Mouse (Mus musculus) limb, embryonic 11.5 days (tissue): ENCODE results near the gene Arhgap10. TPM values are rescaled to one million over a fixed set of nuclear protein-coding genes. Genes with fewer than 3 reads are reported as not detected.

Experiments
- ATAC-seq: fragments of 200-750 bp; cut with Nextera tagmentation; 2 replicates; pipeline ENCODE4 v1.8.0; 2017; ENCODE audit warnings: low read depth; ENCODE audit not compliant: insufficient number of reproducible peaks, low FRiP score, low TSS enrichment
- DNase-seq: peaks from one replicate; pipeline ENCODE4 v3.0.0-alpha.2; 2015; ENCODE audit warnings: low spot score
- H3K27ac ChIP-seq: fragments of 300-500 bp; sonication (generic); replicated peaks from 2 replicates; pipeline ENCODE4 v1.5.1; 2014; ENCODE audit warnings: low read depth, mild to moderate bottlenecking, low read length
- H3K27me3 ChIP-seq: fragments of 300-500 bp; sonication (generic); 2 replicates; pipeline ENCODE4 v1.6.1; 2014; ENCODE audit warnings: mild to moderate bottlenecking, low read length, mixed read lengths; ENCODE audit not compliant: control insufficient read depth, insufficient read depth
- H3K36me3 ChIP-seq: fragments of 300-500 bp; sonication (generic); 2 replicates; pipeline ENCODE4 v1.6.1; 2014; ENCODE audit warnings: mild to moderate bottlenecking, low read length, moderate library complexity, mixed read lengths; ENCODE audit not compliant: control insufficient read depth, insufficient read depth
- H3K4me1 ChIP-seq: fragments of 300-500 bp; sonication (generic); 2 replicates; pipeline ENCODE4 v1.6.1; 2014; ENCODE audit warnings: low read length, mixed read lengths; ENCODE audit not compliant: control insufficient read depth, insufficient read depth
- H3K4me2 ChIP-seq: fragments of 300-500 bp; sonication (generic); 2 replicates; pipeline ENCODE4 v1.6.1; 2014; ENCODE audit warnings: low read depth, mild to moderate bottlenecking, moderate library complexity; ENCODE audit not compliant: severe bottlenecking
- H3K4me3 ChIP-seq: fragments of 300-500 bp; sonication (generic); 2 replicates; pipeline ENCODE4 v1.5.1; 2014; ENCODE audit warnings: low read depth, low read length
- H3K9ac ChIP-seq: fragments of 300-500 bp; sonication (generic); 2 replicates; pipeline ENCODE4 v1.6.1; 2014; ENCODE audit warnings: mild to moderate bottlenecking, low read length
- H3K9me3 ChIP-seq: fragments of 300-500 bp; sonication (generic); 2 replicates; pipeline ENCODE4 v1.6.1; 2016; ENCODE audit warnings: low read length; ENCODE audit not compliant: control insufficient read depth
- WGBS: fragments of 180-500 bp; shearing (Covaris S2); extraction: QIAGEN DNeasy Blood & Tissue Kit; methylation state at CpG from one replicate; pipeline ENCODE4 v1.1.7; 2014; 5-methylcytosine and 5-hydroxymethylcytosine counted together
- polyA plus RNA-seq: library from polyadenylated mRNA; unstranded; fragments of >200 nt; fragmentation: Nextera tagmentation; extraction: Ambion mirVana; gene quantifications from 2 replicates; pipeline ENCODE4 v1.2.1, GENCODE M21; 2014

Arhgap10 gene
- polyA plus RNA-seq: 35.9 and 37.4 TPM in 2 replicates

- peak within 1 kb of the TSS; percentile 65 for H3K4me2 ChIP-seq
- H3K27ac ChIP-seq: peak within 1 kb of the TSS; percentile 78
- DNase-seq (peak; percentile 92), ATAC-seq (peak; percentile 90)
- under 1% methylated on average over 63 of the region's 95 CpGs for WGBS
- no peaks in the 10 kb centered on the region for H3K9me3 ChIP-seq
- H3K9ac ChIP-seq: peak within 1 kb of the TSS; percentile 74
- peaks cover 21% of the 10 kb centered on the region for H3K4me1 ChIP-seq
- no peaks in the 10 kb centered on the region for H3K27me3 ChIP-seq
- H3K4me3 ChIP-seq: peak within 1 kb of the TSS; percentile 56
- H3K36me3 ChIP-seq: no peaks in the 10 kb centered on the region
These were observed at the start of gene Arhgap10 for GRCm38 (mm10) chr8:77517301-77518200. Gene Arhgap10, minus strand, starts transcription at chr8:77517953.

- DNase-seq (no peak), ATAC-seq (no peak)
- no peak overlapping the region for H3K4me3 ChIP-seq
- no peak overlapping the region for H3K4me2 ChIP-seq
- H3K9me3 ChIP-seq: no peaks in the 10 kb centered on the region
- peaks cover 23% of the 10 kb centered on the region; the same call in 1 of the 2 replicates for H3K36me3 ChIP-seq
- H3K4me1 ChIP-seq: no peaks in the 10 kb centered on the region
- 92% methylated on average over 3 of the region's 3 CpGs for WGBS
- H3K9ac ChIP-seq: no peak overlapping the region
- no peak overlapping the region for H3K27ac ChIP-seq
- H3K27me3 ChIP-seq: no peaks in the 10 kb centered on the region
These were observed 43.7 kb upstream of the Arhgap10 start for GRCm38 (mm10) chr8:77561441-77561840.

- no peak for ATAC-seq
- WGBS: 96% methylated on average over 3 of the region's 3 CpGs
These were observed 34.7 kb upstream of the Arhgap10 start for GRCm38 (mm10) chr8:77552491-77552890.

GRCm38 (mm10) chr8:77549881-77550580, 32.3 kb upstream of the Arhgap10 start:
- Histone ChIP-seq H3K27me3 (no peaks in the 10 kb centered on the region), H3K27ac (no peak overlapping the region), H3K9me3 (no peaks in the 10 kb centered on the region), H3K36me3 (peaks cover 4% of the 10 kb centered on the region; the same call in 1 of the 2 replicates), H3K9ac (peak overlapping the region; percentile 82), H3K4me2 (peak overlapping the region; percentile 66), H3K4me3 (peak overlapping the region; percentile 86), H3K4me1 (no peaks in the 10 kb centered on the region)
- ATAC-seq: no peak
- 34% methylated on average over 7 of the region's 7 CpGs for WGBS
- DNase-seq: no peak

More at GRCm38 (mm10) chr8:77552491-77552890, 34.7 kb upstream of the Arhgap10 start:
- no peak for DNase-seq
- H3K27ac ChIP-seq: no peak overlapping the region
- H3K27me3 ChIP-seq: no peaks in the 10 kb centered on the region
- no peak overlapping the region for H3K9ac ChIP-seq
- H3K4me1 ChIP-seq: no peaks in the 10 kb centered on the region
- H3K4me3 ChIP-seq: no peak overlapping the region
- no peak overlapping the region for H3K4me2 ChIP-seq
- no peaks in the 10 kb centered on the region for H3K9me3 ChIP-seq
- peaks cover 11% of the 10 kb centered on the region; the same call in 1 of the 2 replicates for H3K36me3 ChIP-seq

GRCm38 (mm10) chr8:77549121-77549706, 31.5 kb upstream of the Arhgap10 start, which contains the start of gene Prmt9:
Gene Prmt9, plus strand, starts transcription at chr8:77549397.
- peak within 1 kb of the TSS; percentile 36; the same call in 1 of the 2 replicates for H3K27ac ChIP-seq
- H3K27me3 ChIP-seq: no peaks in the 10 kb centered on the region
- H3K9me3 ChIP-seq: no peaks in the 10 kb centered on the region
- no peaks in the 10 kb centered on the region for H3K4me1 ChIP-seq
- DNase-seq: peak; percentile 94
- H3K9ac ChIP-seq: peak within 1 kb of the TSS; percentile 82
- peak within 1 kb of the TSS; percentile 86 for H3K4me3 ChIP-seq
- H3K4me2 ChIP-seq: peak within 1 kb of the TSS; percentile 66
- WGBS: 3% methylated on average over 42 of the region's 42 CpGs
- H3K36me3 ChIP-seq: peaks cover 4% of the 10 kb centered on the region; the same call in 1 of the 2 replicates
- peak; percentile 97 for ATAC-seq

GRCm38 (mm10) chr8:77545616-77546015, 27.9 kb upstream of the Arhgap10 start:
- H3K4me2 ChIP-seq: no peak overlapping the region
- DNase-seq (no peak), ATAC-seq (no peak)
- H3K4me3 ChIP-seq: no peak overlapping the region
- 82% methylated on average over 4 of the region's 4 CpGs for WGBS
- H3K27ac ChIP-seq: no peak overlapping the region
- H3K9me3 ChIP-seq: no peaks in the 10 kb centered on the region
- H3K9ac ChIP-seq: no peak overlapping the region
- no peaks in the 10 kb centered on the region for H3K27me3 ChIP-seq
- no peaks in the 10 kb centered on the region for H3K36me3 ChIP-seq
- no peaks in the 10 kb centered on the region for H3K4me1 ChIP-seq

- DNase-seq (no peak), ATAC-seq (no peak)
- no peaks in the 10 kb centered on the region for H3K9me3 ChIP-seq
- no peaks in the 10 kb centered on the region for H3K4me1 ChIP-seq
- no peaks in the 10 kb centered on the region for H3K36me3 ChIP-seq
- no peak overlapping the region for H3K27ac ChIP-seq
- H3K9ac ChIP-seq: no peak overlapping the region
- no peaks in the 10 kb centered on the region for H3K27me3 ChIP-seq
- H3K4me2 ChIP-seq: no peak overlapping the region
- WGBS: 76% methylated on average over 3 of the region's 3 CpGs
- no peak overlapping the region for H3K4me3 ChIP-seq
These were observed 26.7 kb upstream of the Arhgap10 start for GRCm38 (mm10) chr8:77544428-77544827.

GRCm38 (mm10) chr8:77543152-77543777, 25.5 kb upstream of the Arhgap10 start:
- Histone ChIP-seq H3K4me3 (no peak overlapping the region), H3K4me1 (no peaks in the 10 kb centered on the region), H3K27me3 (no peaks in the 10 kb centered on the region), H3K4me2 (no peak overlapping the region), H3K27ac (no peak overlapping the region), H3K36me3 (no peaks in the 10 kb centered on the region), H3K9me3 (no peaks in the 10 kb centered on the region), H3K9ac (no peak overlapping the region)
- 90% methylated on average over 6 of the region's 6 CpGs for WGBS
- no peak for DNase-seq
- ATAC-seq: no peak
